Mouse (Mus musculus) cerebellum, adult 18-20 months (tissue): ENCODE data around the gene 1810009A15Rik.
A peak's percentile ranks its signal among the peaks of the same experiment; 100 is the strongest.
"Not testable (repeated sequence)": the region's sequence is repeated elsewhere in the genome, so short reads cannot be mapped to it uniquely, and the experiment has no call there.

Experiments
- DNase-seq, 2 experiments: peaks; one replicate each; pipeline ENCODE4 v3.0.0; 2021

1810009A15Rik gene

GRCm38 (mm10) chr19:8880311-8881033 is 8.2 kb upstream of the 1810009A15Rik start, which contains the start of gene Uqcc3:
Gene Uqcc3 (minus strand): TSS chr19:8880923.
- peak; percentile 89 to 91 for DNase-seq

DNA sequence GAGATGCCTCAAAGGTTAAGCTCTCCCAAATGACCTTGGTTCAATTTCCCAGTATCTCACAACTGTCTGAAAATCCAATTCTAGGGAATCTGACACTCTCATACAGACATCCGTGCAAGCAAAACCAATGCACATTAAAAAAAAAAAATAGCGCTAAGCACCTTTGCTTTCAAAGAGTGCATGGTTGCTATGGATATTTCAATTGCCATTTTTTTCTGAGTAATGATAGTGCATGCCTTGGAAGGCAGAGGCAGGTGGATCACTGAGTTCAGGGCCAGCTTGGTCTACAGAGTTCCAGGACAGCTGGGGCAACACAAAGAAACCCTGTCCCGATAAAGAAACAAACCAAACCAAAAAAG is 7.6 kb upstream of the 1810009A15Rik start:
- DNase-seq, result no peak

DNA sequence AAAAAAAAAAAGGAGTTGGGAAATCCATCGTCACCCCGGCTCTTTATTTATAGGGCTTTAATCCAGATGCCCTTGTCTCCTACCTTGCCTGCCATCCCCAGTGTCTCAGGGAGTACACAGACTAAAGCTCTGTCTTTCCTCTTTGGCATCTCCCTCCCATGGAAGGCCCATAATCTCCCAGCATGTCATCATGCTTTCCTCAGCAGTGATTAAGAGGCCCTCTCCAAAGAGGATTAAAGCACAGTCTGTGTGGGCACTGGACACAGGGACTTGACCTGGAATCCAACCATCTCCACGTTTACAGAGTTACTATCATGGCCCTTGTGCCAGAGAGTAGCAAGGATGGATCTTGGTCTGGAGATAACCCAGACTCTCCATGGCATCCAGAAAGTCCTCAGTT is 5.0 kb upstream of the 1810009A15Rik start, which contains the start of the genes Lbhd1 and Gm49403:
TSS of gene Lbhd1 (plus strand) at position 117 of the 400 bp plus-strand sequence.
TSS of gene Gm49403 (plus strand) at position 315 of the 400 bp plus-strand sequence.
- DNase-seq, result no peak

DNA sequence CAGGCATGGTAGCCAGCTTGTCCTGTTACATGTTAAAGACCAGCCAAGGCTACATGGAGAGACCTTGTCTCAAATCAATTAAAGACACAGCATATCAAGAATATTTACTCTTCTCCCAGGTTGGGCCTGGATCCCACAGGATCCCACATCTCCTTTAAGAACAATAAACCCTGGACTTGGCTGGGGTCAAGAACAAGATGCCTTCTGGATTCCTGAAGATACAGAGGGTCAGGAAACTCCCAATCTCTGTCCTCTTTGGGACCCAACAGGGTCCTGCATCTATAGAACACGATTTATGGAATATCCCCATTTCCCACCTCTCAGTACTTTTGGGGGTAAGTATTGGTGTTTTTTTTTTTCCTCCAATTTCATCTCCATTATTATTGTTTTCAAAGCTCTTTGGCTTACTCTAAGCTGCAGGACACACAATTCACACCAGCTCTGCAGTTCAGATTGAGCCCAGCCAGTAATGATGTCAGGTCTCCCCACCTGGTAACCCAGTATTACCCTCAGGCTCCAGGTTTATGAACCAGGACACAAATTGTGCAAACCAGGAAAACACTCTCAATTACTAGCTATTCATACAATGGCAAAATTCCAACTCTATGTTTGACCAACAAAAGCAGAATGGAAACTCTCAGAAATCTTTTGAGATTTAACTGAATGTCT is 1.6 kb upstream of the 1810009A15Rik start:
- DNase-seq, result no peak

- no peak for DNase-seq
Observed at GRCm38 (mm10) chr19:8887585-8888463, 829 bp upstream of the 1810009A15Rik start.

DNA sequence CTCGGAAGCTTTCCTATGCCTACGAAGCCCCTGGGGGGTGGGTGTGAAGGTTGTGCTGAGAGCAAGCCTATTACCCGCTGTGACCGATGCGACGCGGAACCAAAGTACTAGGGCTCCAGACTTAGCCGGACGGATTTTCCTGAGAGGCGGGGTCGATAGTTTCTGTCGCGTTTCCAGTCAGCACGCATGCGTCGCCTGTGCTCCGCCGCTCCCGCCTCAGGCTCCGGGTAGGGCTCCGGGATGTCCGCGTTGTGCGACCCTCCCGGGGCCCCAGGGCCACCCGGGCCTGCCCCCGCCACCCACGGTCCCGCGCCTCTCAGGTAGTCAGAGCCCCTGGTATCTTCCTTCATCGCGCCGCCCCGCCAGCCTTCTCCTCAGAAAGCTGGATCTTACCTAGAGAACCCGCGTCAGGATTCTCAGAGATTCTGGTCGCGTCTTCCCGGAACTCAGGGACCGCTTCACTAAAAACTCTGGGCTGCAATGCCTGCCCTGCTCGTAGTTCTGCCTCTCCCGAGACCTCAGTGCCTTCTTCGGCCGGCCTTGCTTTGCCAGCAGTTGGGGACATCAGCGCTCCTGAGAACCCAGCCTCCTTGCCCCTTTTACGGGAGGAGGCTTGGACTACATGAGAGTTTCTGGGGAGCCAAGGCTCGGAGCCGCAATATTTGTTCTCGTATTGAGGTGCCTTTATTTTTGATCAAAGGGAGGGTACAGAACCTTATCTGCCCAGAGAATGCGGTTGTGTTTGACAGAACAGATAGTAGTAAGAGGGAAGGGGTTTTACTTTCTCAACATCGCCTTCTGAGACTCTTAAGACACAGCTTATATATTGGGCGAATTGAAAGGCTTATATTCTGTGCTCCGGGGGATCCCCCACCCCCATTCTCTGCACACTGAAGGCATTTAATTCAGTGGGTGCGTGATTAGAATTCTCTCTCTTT is 4.4 kb downstream of the 1810009A15Rik start, which contains the start of gene Ints5:
TSS of gene Ints5 (plus strand) at position 177 of the 938 bp plus-strand sequence.
- peak; percentile 82 to 88 for DNase-seq

GRCm38 (mm10) chr19:8895397-8895960 is 6.8 kb downstream of the 1810009A15Rik start:
- DNase-seq, result peak in 1 of 2 experiments; percentile 14

DNA sequence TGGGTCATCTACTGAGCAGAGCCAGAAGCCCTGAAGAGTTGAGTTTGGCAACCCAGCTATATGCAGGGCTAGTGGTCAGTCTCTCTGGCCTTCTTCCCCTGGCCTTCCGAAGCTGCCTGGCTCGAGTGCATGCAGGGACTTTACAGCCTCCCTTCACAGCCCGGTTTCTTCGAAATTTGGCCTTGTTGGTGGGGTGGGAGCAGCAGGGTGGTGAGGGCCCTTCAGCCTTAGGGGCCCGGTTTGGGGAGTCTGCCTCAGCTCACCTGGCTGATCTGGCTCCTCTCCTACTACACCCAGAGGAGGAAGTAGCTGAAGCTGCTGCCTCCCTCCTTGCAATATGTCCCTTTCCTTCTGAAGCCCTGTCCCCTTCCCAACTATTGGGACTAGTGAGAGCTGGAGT is 7.6 kb downstream of the 1810009A15Rik start:
- DNase-seq, result not testable (repeated sequence)

GRCm38 (mm10) chr19:8897211-8897864 is 8.7 kb downstream of the 1810009A15Rik start:
- peak; percentile 45 to 46 for DNase-seq

DNA sequence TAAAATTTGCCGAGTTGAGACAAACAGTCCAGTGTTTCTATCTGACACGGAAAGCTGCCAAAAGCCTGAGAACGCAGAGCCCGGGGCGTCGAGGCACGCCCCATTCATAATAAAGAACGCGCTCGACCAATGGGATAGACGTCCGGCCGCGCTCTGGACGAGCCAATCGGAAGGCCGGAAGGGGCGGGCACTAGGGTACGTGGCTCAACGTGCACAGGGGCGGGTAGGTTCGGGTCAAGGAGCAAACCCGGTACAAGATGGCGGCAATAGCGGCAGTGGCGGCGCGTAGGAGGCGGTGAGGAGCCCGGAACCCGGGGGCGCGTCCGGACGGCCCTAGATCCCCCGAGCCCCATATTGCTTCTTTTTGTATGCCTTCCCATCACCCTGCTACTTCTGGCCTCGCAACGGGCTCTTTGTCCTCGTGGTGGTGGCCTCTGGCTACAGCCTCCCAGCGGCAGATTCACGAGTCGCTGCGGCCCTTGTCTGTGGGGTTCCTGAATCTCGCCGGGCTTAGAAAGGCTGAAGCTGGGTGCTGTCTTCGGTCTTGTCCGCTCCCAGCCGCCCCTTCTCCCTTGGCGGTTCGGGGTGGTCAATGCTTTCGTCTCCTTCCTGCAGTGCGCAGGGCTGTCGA is 9.3 kb downstream of the 1810009A15Rik start, which contains the start of gene Ganab:
TSS of gene Ganab (plus strand) at position 207 of the 631 bp plus-strand sequence.
- peak; percentile 95 to 98 for DNase-seq

DNA sequence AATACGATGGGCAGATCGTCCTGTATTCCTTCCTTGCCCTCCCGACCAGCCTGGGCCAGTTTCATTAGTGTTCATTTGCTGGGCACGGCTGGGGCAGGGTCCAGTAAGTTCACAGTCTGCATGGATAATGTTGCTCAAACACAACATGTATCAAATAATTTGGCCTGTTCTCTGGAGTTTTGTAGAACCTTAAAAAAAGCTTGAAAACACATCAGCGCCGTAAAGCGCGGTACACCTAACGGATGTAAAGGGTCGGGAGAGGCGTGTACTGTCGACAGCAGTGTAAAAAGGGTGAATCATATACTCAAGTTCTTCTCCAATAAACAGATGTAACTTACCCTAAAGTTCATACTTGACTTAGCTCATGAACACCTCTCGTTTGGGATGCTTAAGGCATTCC is 9.9 kb downstream of the 1810009A15Rik start:
- no peak for DNase-seq

DNA sequence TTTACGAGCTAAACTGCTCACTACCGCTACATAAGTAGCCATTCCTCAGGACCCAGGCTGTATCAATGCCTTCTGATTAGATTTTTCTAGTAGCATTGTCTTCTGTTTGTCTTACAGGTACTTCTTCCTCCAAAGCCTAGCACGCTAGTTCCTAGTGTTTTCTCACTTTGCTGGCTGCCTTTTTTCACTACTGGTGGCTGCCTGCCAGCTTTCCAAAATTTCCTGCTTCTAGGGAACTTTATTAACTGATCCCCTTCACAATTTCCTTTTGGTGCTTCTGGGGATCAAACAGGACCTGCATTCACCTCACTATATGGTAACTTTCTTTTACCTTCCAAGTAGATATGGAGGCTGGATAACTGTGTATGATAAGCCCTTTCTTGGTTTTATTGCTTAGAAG is 10.4 kb downstream of the 1810009A15Rik start:
- no peak for DNase-seq

GRCm38 (mm10) chr19:8903412-8903811 is 14.8 kb downstream of the 1810009A15Rik start:
- DNase-seq, result no peak

DNA sequence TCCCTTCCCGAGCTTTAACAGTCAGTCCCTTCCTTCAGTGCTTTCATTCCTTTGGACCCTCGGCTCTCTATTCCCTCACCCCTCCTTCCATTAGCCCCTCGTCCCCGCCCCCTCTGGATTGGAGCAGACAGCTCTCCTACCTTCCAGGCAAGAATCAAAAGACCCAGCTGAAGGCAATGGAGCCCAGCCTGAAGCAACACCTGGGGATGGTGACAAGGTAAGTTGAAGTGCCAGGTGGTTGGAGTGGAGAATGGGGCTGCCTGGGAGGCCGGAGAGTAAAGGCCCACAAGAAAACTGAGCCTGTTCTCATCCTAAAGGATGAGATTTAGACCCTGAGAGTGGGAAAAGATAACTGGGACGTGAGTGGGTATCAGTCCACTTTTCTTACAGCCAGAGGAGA is 19.9 kb downstream of the 1810009A15Rik start:
- no peak for DNase-seq

DNA sequence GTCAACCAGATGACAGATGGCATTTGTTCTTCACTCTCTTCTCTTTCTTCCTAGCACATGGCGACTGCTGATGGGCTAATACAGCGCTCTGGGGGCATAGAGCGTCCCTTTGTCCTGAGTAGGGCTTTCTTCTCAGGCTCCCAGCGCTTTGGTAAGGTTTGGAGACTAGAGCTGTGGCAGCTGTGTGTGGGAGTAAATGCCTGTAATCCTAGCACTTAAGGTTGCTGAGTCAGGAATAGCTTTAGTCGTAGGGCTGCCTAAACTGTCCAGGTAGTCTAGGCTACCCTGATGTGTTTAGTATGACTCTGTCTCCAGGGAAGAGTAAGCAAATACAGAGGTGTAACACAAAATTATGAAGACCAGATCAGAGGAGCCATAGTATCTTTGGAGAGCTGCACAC is 23.2 kb downstream of the 1810009A15Rik start:
- no peak for DNase-seq

GRCm38 (mm10) chr19:8914212-8914611 is 25.6 kb downstream of the 1810009A15Rik start:
- DNase-seq, result no peak

DNA sequence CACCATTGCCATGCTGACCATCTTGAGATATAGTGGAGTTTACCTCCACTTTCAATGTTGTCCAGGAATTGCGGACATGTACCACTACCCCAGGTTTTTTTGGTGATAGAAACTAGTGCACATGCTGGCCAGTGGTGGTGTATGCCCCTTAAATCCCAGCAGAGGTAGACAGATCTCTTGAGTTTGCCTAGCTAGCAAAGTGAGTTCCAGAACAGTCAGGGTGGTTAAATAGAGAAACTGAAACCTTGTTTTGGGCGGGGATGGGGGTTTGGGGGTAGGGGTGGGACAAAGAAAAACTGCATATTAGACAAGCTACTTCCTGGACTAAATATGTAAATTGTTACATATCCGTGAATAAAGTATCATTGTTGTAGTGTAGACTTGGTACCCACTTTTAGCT is 30.3 kb downstream of the 1810009A15Rik start:
- DNase-seq, result no peak

- DNase-seq, result no peak
Observed at GRCm38 (mm10) chr19:8919684-8920072, 31.0 kb downstream of the 1810009A15Rik start.

DNA sequence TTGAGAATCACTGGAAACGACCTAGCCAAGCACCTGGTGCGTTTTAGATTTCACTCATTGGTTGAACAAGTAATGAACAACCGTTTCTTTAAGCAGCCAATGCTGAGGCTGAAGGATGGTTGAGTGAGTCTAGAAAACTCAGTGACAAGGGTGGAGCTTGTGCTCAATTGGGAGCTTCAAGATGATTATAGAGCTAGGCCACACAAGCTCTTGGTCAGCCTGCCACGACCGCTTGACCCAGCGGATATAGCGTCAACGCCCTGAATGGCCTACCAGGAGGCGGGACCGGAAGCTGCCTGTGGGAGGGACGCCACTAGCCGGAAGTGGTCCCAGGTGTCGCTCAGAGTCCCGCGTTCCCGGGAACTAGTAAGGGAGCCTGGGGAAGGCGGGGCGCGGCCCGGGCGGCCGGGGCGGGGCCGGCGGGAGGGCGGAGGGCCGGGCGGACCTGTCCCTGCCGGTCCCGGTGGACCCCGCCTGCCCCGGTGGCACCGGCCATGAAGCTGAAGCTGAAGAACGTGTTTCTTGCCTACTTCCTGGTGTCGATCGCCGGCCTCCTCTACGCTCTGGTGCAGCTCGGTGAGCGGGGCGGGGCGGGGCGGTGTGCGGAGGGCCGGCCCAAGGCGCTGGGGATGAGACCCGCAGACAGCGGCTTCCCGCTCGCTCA is 31.6 kb downstream of the 1810009A15Rik start, which contains the start of gene B3gat3:
TSS of gene B3gat3 (plus strand) at position 302 of the 664 bp plus-strand sequence.
- DNase-seq, result peak; percentile 96 to 97

DNA sequence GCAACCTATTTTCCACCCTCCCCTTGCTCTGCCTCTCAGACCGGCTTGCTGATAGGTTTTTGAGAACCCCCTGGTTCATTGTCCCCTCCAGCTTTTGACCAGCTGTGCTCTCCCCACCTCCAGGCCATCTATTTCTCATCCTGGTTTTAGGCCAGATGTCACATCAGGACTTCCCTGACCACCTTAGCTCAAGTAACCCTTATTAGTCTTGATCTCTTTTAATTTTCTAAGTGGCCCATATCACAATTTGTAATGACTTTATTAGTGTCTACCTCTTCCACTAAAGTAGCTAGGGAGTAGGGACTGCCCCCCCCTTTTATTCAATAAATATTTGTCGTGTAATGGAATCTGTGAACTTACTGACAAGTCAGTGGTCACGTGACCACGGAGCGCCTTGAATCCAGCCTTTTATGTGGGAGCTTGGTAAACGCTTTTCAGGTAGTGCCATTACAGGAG is 32.2 kb downstream of the 1810009A15Rik start:
- no peak for DNase-seq
